Mouse (Mus musculus): ENCODE data around the gene Ripk3. TPM values are rescaled to one million over a fixed set of nuclear protein-coding genes. Genes with fewer than 3 reads are reported as not detected.

Gene Ripk3
- polyA plus RNA-seq, 1 experiment from 2014 or later: 47.3 TPM

GRCm38 (mm10) chr14:55779656-55780055 lies 9.0 kb downstream of the Ripk3 start:
- WGBS: 68% methylated on average over 16 of the region's 16 CpGs
- Histone ChIP-seq H3K36me3 (ENCODE audit: control insufficient read depth, insufficient read depth) (no peaks in the 10 kb centered on the region; the same call in 1 of the 2 replicates), H3K27me3 (replicated peaks; ENCODE audit: control insufficient read depth, insufficient read depth, low read length) (peaks cover 11% of the 10 kb centered on the region; the same call in 1 of the 2 replicates), H3K9ac (ENCODE audit: low read depth, low read length) (no peak overlapping the region), H3K27ac (ENCODE audit: low read depth, low read length) (no peak overlapping the region), H3K4me2 (replicated peaks; ENCODE audit: low read depth) (no peak overlapping the region), H3K4me1 (replicated peaks; ENCODE audit: control insufficient read depth, insufficient read depth, low read length) (0 out of 2 replicates have a peak, but pooled peaks cover 5% of the 10 kb centered on the region), H3K4me3 (ENCODE audit: low read depth, low read length) (no peak overlapping the region), H3K9me3 (ENCODE audit: control insufficient read depth) (no peaks in the 10 kb centered on the region)
- TF ChIP-seq CTCF (IDR thresholded peaks at IDR 0.05; ENCODE audit: low read depth): no peak
- no peak for ATAC-seq

GRCm38 (mm10) chr14:55778686-55779085 lies 10.0 kb downstream of the Ripk3 start:
- Histone ChIP-seq H3K4me3 (ENCODE audit: low read depth, low read length) (no peak overlapping the region), H3K36me3 (ENCODE audit: control insufficient read depth, insufficient read depth) (no peaks in the 10 kb centered on the region; the same call in 1 of the 2 replicates), H3K27me3 (replicated peaks; ENCODE audit: control insufficient read depth, insufficient read depth, low read length) (peaks cover 5% of the 10 kb centered on the region; the same call in 1 of the 2 replicates), H3K4me2 (replicated peaks; ENCODE audit: low read depth) (no peak overlapping the region), H3K9me3 (ENCODE audit: control insufficient read depth) (no peaks in the 10 kb centered on the region), H3K4me1 (replicated peaks; ENCODE audit: control insufficient read depth, insufficient read depth, low read length) (0 out of 2 replicates have a peak, but pooled peaks cover 5% of the 10 kb centered on the region), H3K27ac (ENCODE audit: low read depth, low read length) (no peak overlapping the region), H3K9ac (ENCODE audit: low read depth, low read length) (no peak overlapping the region)
- 90% methylated on average over 15 of the region's 15 CpGs for WGBS
- TF ChIP-seq CTCF (IDR thresholded peaks at IDR 0.05; ENCODE audit: low read depth): no peak
- ATAC-seq: no peak

- Histone ChIP-seq H3K36me3 (ENCODE audit: control insufficient read depth, insufficient read depth) (no peaks in the 10 kb centered on the region; the same call in 1 of the 2 replicates), H3K9me3 (ENCODE audit: control insufficient read depth) (no peaks in the 10 kb centered on the region), H3K4me1 (replicated peaks; ENCODE audit: control insufficient read depth, insufficient read depth, low read length) (0 out of 2 replicates have a peak, but pooled peaks cover 5% of the 10 kb centered on the region), H3K9ac (ENCODE audit: low read depth, low read length) (no peak overlapping the region), H3K27me3 (replicated peaks; ENCODE audit: control insufficient read depth, insufficient read depth, low read length) (no peaks in the 10 kb centered on the region), H3K27ac (ENCODE audit: low read depth, low read length) (no peak overlapping the region), H3K4me3 (ENCODE audit: low read depth, low read length) (no peak overlapping the region), H3K4me2 (replicated peaks; ENCODE audit: low read depth) (no peak overlapping the region)
- WGBS: 84% methylated on average over 11 of the region's 11 CpGs
- no peak for TF ChIP-seq CTCF (IDR thresholded peaks at IDR 0.05; ENCODE audit: low read depth)
- no peak for ATAC-seq
Measured at GRCm38 (mm10) chr14:55777806-55778205, 10.9 kb downstream of the Ripk3 start.

GRCm38 (mm10) chr14:55777176-55777575 lies 11.5 kb downstream of the Ripk3 start:
- Histone ChIP-seq H3K27ac (ENCODE audit: low read depth, low read length) (no peak overlapping the region), H3K27me3 (replicated peaks; ENCODE audit: control insufficient read depth, insufficient read depth, low read length) (no peaks in the 10 kb centered on the region), H3K4me1 (replicated peaks; ENCODE audit: control insufficient read depth, insufficient read depth, low read length) (0 out of 2 replicates have a peak, but pooled peaks cover 5% of the 10 kb centered on the region), H3K9me3 (ENCODE audit: control insufficient read depth) (no peaks in the 10 kb centered on the region), H3K4me3 (ENCODE audit: low read depth, low read length) (no peak overlapping the region), H3K4me2 (replicated peaks; ENCODE audit: low read depth) (no peak overlapping the region), H3K36me3 (ENCODE audit: control insufficient read depth, insufficient read depth) (no peaks in the 10 kb centered on the region; the same call in 1 of the 2 replicates), H3K9ac (ENCODE audit: low read depth, low read length) (no peak overlapping the region)
- TF ChIP-seq CTCF (IDR thresholded peaks at IDR 0.05; ENCODE audit: low read depth): no peak
- 7% methylated on average over 3 of the region's 3 CpGs for WGBS
- ATAC-seq: no peak

GRCm38 (mm10) chr14:55776711-55777110 lies 12.0 kb downstream of the Ripk3 start:
- no peak overlapping the region for H3K9ac ChIP-seq (ENCODE audit: low read depth, low read length)
- no peak overlapping the region for H3K4me3 ChIP-seq (ENCODE audit: low read depth, low read length)
- no peaks in the 10 kb centered on the region; the same call in 1 of the 2 replicates for H3K36me3 ChIP-seq (ENCODE audit: control insufficient read depth, insufficient read depth)
- TF ChIP-seq CTCF (IDR thresholded peaks at IDR 0.05; ENCODE audit: low read depth): no peak
- H3K4me2 ChIP-seq (replicated peaks; ENCODE audit: low read depth): no peak overlapping the region
- 31% methylated on average over 7 of the region's 7 CpGs for WGBS
- no peak for ATAC-seq
- H3K4me1 ChIP-seq (replicated peaks; ENCODE audit: control insufficient read depth, insufficient read depth, low read length): 0 out of 2 replicates have a peak, but pooled peaks cover 5% of the 10 kb centered on the region
- H3K9me3 ChIP-seq (ENCODE audit: control insufficient read depth): no peaks in the 10 kb centered on the region
- no peak overlapping the region for H3K27ac ChIP-seq (ENCODE audit: low read depth, low read length)
- no peaks in the 10 kb centered on the region for H3K27me3 ChIP-seq (replicated peaks; ENCODE audit: control insufficient read depth, insufficient read depth, low read length)

- H3K9ac ChIP-seq (ENCODE audit: low read depth, low read length): no peak overlapping the region
- peaks cover 3% of the 10 kb centered on the region; the same call in 1 of the 2 replicates for H3K27me3 ChIP-seq (replicated peaks; ENCODE audit: control insufficient read depth, insufficient read depth, low read length)
- ATAC-seq: no peak
- 0 out of 2 replicates have a peak, but pooled peaks cover 3% of the 10 kb centered on the region for H3K4me1 ChIP-seq (replicated peaks; ENCODE audit: control insufficient read depth, insufficient read depth, low read length)
- H3K4me2 ChIP-seq (replicated peaks; ENCODE audit: low read depth): no peak overlapping the region
- no peak for TF ChIP-seq CTCF (IDR thresholded peaks at IDR 0.05; ENCODE audit: low read depth)
- no peak overlapping the region for H3K27ac ChIP-seq (ENCODE audit: low read depth, low read length)
- 76% methylated on average over 16 of the region's 16 CpGs for WGBS
- no peaks in the 10 kb centered on the region for H3K9me3 ChIP-seq (ENCODE audit: control insufficient read depth)
- H3K36me3 ChIP-seq (ENCODE audit: control insufficient read depth, insufficient read depth): no peaks in the 10 kb centered on the region
- H3K4me3 ChIP-seq (ENCODE audit: low read depth, low read length): no peak overlapping the region
Measured at GRCm38 (mm10) chr14:55769087-55769703, 19.5 kb downstream of the Ripk3 start.

Data from intestine, postnatal 0 days (tissue).